Mouse (Mus musculus) brain, adult 2 months (tissue): Measurements from ENCODE around the gene Agmat.

Source experiments
- DNase-seq: peaks from one replicate; pipeline ENCODE4 v3.0.0; 2011; ENCODE audit warnings: low read depth, low spot score

Gene Agmat

DNA sequence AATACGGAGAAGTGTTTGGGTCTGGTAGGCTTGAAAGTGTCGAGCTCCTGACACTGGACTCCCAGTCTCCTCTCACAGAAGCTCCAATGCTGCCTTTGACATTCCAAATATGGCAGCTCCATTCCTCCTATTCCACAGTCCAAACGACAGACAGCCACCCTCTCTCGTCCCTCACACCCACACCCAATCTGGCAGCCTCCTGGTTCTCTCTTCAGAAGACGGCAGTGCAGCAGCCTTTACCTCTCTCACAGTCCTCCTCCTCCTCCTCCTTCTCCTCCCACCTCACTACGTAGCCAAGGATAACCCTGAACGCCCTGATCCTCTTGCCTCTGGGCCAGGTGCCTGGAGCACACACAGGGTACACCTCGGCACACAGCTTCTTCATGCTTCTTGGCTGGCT lies 33.4 kb downstream of the Agmat start:
- peak; percentile 89 for DNase-seq

- peak; percentile 54 for DNase-seq
Observed at GRCm38 (mm10) chr4:141781201-141781985, 34.9 kb downstream of the Agmat start.

- DNase-seq, result peak; percentile 87
Observed at GRCm38 (mm10) chr4:141784835-141785234, 38.4 kb downstream of the Agmat start.

DNA sequence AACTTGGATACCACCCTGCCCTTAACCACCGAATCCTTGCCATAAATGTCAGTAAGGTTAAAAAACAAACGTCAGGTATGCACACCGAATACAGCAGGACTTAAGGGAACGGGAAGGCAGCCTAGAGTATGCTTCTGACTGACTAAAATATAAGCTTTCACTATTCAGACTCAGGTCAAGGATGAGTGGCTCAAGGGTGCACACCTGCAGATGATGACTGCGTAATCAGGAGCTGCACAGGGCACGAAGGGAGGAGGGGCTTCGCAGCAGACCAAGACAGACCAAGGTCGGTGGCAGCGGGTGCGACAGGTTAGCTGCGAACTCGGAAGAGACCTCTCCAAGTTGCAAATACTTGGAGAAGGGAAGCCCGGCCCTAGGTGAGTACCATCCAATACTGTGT lies 39.7 kb downstream of the Agmat start:
- no peak for DNase-seq

DNA sequence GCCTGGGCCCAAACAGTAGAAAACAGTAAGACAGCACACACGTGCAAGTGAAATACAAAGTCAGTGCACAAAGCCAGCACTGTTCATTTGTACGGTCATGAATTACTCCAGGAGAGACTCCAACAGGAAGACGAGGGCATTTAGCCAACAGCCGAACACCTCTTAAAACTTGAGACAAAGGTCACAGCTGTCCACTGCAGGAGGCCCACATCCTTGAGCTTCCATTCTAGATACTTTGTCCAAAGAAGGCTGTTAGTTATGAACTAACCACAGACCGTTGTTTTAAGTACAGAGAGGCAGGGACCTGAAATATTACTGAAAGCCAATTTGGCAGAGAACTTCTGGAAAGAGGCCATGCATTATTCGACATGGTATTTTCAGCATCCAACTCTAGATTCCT lies 40.6 kb downstream of the Agmat start:
- DNase-seq, result no peak

- no peak for DNase-seq
Observed at GRCm38 (mm10) chr4:141787462-141787861, 41.0 kb downstream of the Agmat start.

GRCm38 (mm10) chr4:141789564-141790218 lies 43.2 kb downstream of the Agmat start:
- DNase-seq, result no peak

- DNase-seq, result peak; percentile 100
Observed at GRCm38 (mm10) chr4:141790524-141790990, 44.1 kb downstream of the Agmat start, which contains the start of gene Dnajc16. Dnajc16 (minus strand) TSS chr4:141790931.

GRCm38 (mm10) chr4:141791486-141791885 lies 45.0 kb downstream of the Agmat start:
- no peak for DNase-seq

- peak; percentile 83 for DNase-seq
Observed at GRCm38 (mm10) chr4:141791951-141792350, 45.5 kb downstream of the Agmat start.

DNA sequence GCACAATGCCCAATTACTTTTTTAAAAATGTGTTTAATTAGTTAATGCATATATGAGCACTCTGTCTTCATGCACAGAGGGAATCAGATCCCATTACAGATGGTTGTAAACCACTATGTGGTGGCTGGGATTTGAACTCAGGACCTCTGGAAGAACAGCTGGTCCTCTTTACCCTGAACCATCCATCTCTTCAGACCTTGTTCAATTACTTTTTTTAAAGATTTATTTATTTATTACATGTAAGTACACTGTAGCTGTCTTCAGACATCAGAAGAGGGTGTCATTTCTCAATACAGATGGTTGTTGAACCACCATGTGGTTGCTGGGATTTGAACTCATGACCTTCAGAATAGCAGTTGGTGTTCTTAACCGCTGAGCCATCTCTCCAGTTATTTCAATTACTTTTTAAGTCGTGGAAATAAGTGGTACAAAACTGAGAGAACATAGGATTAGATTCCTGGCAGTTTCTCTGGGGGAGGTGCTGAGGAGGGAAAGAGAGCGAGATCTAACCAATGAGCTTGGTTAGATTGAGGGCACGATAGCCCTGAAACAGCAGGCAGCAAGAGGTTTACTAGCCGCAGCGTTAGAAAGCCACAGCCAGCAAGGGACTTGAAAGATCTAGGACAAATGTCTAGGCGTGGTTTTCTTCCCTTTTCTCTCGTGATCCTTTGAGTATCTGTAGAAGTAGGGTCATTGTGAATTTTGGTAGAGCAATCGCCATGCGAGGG lies 46.2 kb downstream of the Agmat start:
- DNase-seq, result peak; percentile 78

DNA sequence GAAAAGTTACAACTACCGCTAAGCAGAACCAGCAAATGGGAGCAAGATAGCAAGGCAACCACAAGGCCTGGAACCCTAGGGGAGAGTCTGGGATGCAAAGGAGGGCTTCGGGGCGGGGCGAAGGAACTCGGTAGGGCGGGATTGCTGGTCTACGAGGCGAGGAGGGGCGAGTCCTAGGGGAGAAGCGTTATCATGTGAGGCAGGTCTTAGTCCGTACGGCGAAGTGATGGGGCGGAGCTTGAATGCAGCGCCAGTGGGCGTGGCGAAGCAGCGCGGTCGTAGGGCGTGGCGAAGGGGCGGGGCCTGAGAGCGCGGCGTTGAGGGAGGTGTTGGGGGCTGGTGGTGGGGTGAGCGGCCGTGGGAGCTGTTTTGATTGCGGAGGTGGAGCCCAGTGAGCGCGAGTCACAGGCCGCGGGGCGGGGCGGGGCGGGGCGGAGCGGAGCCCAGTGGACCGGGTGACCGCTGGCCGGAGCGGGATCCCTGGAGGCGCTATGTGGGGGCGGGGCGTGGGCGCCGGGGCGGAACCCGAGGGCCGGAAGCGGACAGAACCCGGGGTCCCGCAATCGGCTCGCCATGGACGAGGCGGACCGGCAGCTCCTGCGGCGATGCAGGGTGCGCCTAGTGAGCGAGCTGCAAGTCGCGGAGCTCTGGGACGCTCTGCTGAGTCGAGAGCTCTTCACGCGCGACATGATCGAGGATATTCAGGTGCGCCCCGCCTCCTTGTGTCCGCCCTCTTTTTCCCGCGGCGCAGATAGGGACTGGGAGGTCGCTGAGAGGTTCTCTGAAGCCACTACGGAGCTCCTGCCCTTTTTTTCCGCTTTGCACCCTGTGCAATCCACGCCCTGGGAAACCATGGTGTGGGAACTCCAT lies 47.0 kb downstream of the Agmat start, which contains the start of gene Casp9:
Gene Casp9 (plus strand): TSS at position 331 of the 870 bp plus-strand sequence.
- DNase-seq, result peak; percentile 98

DNA sequence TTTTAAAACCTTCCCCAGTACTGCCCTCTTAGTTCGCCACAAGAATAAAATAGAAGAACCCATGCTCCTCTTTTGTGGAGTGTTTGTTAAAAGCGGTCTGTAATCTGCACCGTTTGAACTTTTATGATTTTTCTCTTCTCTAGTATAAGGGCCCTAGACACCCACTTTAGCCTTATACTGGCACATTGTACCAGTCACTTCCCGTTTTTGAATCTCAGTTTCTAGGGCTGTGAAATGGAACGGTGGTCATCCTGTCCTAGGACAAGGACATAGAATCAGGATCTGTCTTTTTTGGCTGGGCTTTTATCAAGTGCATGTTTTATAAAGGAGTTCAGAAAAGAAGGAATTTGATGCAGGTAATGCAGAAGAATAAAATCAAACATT lies 47.7 kb downstream of the Agmat start:
- DNase-seq, result no peak

DNA sequence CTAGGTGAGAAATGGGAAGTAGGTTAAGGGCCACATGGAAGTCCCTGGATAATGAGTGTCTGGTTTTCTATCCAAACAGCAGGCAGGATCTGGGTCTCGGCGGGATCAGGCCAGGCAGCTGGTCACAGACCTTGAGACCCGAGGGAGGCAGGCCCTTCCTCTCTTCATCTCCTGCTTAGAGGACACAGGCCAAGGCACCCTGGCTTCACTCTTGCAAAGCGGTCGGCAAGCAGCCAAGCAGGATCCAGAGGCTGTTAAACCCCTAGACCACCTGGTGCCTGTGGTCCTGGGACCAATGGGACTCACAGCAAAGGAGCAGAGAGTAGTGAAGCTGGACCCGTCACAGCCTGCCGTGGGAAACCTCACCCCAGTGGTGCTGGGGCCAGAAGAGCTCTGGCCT lies 49.9 kb downstream of the Agmat start:
- DNase-seq, result no peak

- no peak for DNase-seq
Observed at GRCm38 (mm10) chr4:141796954-141797353, 50.5 kb downstream of the Agmat start.

DNA sequence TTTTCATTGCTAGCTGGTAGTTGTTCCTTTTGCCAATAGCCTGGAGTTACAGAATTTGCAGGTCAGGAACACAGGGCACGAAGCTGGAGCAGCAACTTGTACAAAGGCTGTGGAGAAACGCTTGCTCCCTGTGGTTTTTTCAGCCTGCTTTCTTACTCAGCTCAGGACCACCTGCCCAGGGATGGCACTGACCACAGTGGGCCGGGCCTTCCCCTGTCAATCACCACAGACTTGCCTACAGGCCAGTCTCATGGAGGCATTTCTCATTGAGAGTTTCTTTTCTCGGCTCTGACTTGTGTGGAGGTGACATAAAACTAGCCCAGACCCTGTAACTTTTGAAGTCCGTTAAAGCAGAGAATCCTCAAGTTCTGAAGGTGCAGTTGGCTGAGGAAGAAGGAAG lies 51.1 kb downstream of the Agmat start:
- no peak for DNase-seq

GRCm38 (mm10) chr4:141804105-141804504 lies 57.6 kb downstream of the Agmat start:
- DNase-seq, result no peak

DNA sequence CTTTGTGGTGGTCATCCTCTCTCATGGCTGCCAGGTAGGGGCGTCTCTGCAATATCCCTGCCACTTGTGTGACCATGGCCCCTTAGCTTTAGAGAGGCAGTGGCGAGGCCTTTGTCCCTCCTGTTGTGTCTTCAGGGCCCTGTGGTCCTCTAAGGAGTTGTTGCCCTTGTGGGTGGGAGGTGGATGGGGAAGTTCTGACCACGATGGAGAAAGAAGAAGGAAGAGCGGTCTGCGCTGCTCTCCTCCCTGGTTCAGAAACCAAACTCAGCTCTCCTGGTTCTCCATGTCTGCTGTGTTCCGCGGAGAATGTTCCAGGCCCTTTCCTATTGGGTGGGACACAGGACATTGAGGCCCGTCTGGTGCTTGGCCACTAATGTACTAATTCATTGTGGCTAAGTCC lies 59.4 kb downstream of the Agmat start:
- DNase-seq, result no peak
